Comparison of ENCODE assay signal across 12 mouse cellular contexts in the genomic region with DNA sequence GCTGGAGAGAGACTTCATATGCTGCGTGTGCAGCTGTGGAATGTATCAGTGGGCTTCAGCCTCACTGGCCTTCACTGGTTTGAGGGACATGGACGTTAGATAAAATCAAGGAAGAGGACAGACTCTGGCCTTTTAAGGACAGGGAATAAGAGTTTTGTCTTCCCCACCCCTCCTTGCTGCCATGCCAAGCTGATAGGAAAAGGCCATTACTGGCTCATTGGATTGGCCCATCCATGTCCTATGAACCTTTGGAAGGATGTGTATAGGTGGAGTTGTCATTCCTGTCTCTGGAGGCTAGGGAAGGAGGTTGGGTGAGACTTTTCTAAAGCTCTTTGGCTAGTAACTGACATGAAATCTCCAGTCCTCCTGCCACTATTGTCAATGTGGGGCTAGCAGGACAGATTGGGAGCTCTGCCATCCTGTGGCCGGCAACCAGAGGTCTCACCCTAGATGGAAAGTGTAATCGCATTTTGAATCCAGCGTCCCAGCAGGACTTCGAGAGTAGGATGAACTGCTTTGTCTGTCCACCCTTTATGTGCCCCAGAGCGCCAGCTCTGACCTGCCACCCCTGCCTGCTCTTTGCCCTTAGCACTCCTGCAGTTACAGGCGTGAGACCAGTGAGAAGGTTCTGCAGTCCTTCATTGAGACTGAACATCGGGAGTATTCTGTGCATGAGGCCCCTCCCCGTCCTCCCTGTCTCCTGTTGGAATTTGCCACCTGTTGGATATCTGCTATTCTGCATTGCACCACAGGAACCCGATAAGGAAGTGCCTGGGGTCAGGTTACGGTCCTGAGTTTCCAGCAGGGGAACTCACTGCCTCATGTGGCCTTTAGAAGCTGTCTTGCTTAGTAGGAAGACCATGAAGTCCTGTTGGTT.
DNase-seq lines count a peak whose midpoint lies in the region; ATAC-seq and TF ChIP-seq lines count a peak whose summit lies in the region.
"Had no signal": no experiment of that assay in that cellular context is flagged by ENCODE, and none has a peak within 500 bp of the region (broad histone marks: within the 10 kb centered on the region; RNA-seq: fewer than 3 reads in every experiment).

No protein-coding gene starts in this region.

- no peak overlapping the region for H3K4me3 ChIP-seq in heart, embryonic 14.5 days (ENCODE audit: control insufficient read depth in 1 of 2, insufficient read depth in 1 of 2, low read depth in 1 of 2, low read length in 2 of 2)
- no peak overlapping the region for H3K4me3 ChIP-seq in kidney, embryonic 16.5 days (ENCODE audit: low read length)
- H3K4me3 ChIP-seq in small intestine, adult 2 months (ENCODE audit: low read depth, low read length) = no peak overlapping the region

- H3K4me2 ChIP-seq in heart, embryonic 14.5 days (ENCODE audit: low read length) = no peak overlapping the region
- H3K4me2 ChIP-seq in kidney, embryonic 16.5 days (replicated peaks; ENCODE audit: low read depth, low read length) = no peak overlapping the region
- H3K4me2 ChIP-seq: lung, embryonic 14.5 days had no signal

- no peak overlapping the region for H3K9ac ChIP-seq in heart, embryonic 14.5 days (ENCODE audit: low read length)
- H3K9ac ChIP-seq in kidney, embryonic 16.5 days (replicated peaks; ENCODE audit: low read length) = no peak overlapping the region
- H3K9ac ChIP-seq: lung, embryonic 14.5 days had no signal

- H3K27ac ChIP-seq in heart, embryonic 14.5 days (replicated peaks in 1 of 2; ENCODE audit: control insufficient read depth in 1 of 2, insufficient read depth in 1 of 2, low read depth in 2 of 2, low read length in 2 of 2) = 0 out of 4 replicates have a peak overlapping the region, but pooled peaks of 1 of the 2 experiments have one; percentile 10
- peak overlapping the region; percentile 23; the same call in 1 of the 2 replicates for H3K27ac ChIP-seq in kidney, embryonic 16.5 days (ENCODE audit: low read length)
- H3K27ac ChIP-seq in small intestine, adult 2 months (ENCODE audit: insufficient read depth, low read depth, low read length) = peak overlapping the region; percentile 29; the same call in 1 of the 2 replicates

- DNase-seq in heart, adult 8-10 months (ENCODE audit: low spot score) = no peak
- DNase-seq in embryo, embryonic 10.5 days (ENCODE audit: low spot score) = peak; percentile 13
- no peak for DNase-seq in adrenal gland, postnatal 14 days
- DNase-seq in gastrocnemius, postnatal 36 days = no peak
- DNase-seq: layer of hippocampus, postnatal 36 days; right cerebral cortex, adult 18-20 months had no signal

- WGBS in heart, embryonic 14.5 days = 22% methylated on average over 12 of the region's 12 CpGs
- WGBS in kidney, embryonic 16.5 days = 53% methylated on average over 12 of the region's 12 CpGs
- 35% methylated on average over 12 of the region's 12 CpGs for WGBS in small intestine, adult 2 months

- TF ChIP-seq CTCF in small intestine, adult 2 months (IDR thresholded peaks at IDR 0.05; ENCODE audit: extremely low read depth, insufficient read length, insufficient replicate concordance, low read depth, low read length) = no peak

- peaks cover 13 to 36% of the 10 kb centered on the region in 2 experiments for H3K4me1 ChIP-seq in heart, embryonic 14.5 days (ENCODE audit: control insufficient read depth in 2 of 2, insufficient read depth in 2 of 2, low read length in 2 of 2)
- peaks cover 33% of the 10 kb centered on the region for H3K4me1 ChIP-seq in kidney, embryonic 16.5 days (ENCODE audit: insufficient read depth, low read length)
- peaks cover 19% of the 10 kb centered on the region; the same call in 1 of the 2 replicates for H3K4me1 ChIP-seq in small intestine, adult 2 months (ENCODE audit: control insufficient read depth, insufficient read depth, insufficient read length, low read length)

- ATAC-seq in heart, embryonic 14.5 days (ENCODE audit: insufficient number of reproducible peaks, insufficient read depth, low FRiP score, low read depth) = 0 out of 2 replicates have a peak, but pooled peaks have one; percentile 36
- peak; percentile 53; the same call in 1 of the 2 replicates for ATAC-seq in kidney, embryonic 16.5 days (ENCODE audit: low FRiP score, low TSS enrichment)
- ATAC-seq: hindbrain, embryonic 16.5 days had no signal

- intact Hi-C loops in gastrocnemius, postnatal 36 days (cut with DNase I) = no loop called here

- H3K27me3 ChIP-seq in heart, embryonic 14.5 days (ENCODE audit: control insufficient read depth, insufficient read depth, low read length) = no peaks in the 10 kb centered on the region
- H3K27me3 ChIP-seq in kidney, embryonic 16.5 days (ENCODE audit: insufficient read depth, low read length) = no peaks in the 10 kb centered on the region
- H3K27me3 ChIP-seq in small intestine, adult 2 months (ENCODE audit: control insufficient read depth, insufficient read depth, low read length) = no peaks in the 10 kb centered on the region
- H3K27me3 ChIP-seq: CH12.LX had no signal

- TF ChIP-seq POLR2A in small intestine, adult 2 months (IDR thresholded peaks at IDR 0.05; ENCODE audit: low read depth, low read length) = no peak

- no peaks in the 10 kb centered on the region for H3K9me3 ChIP-seq in heart, embryonic 14.5 days (ENCODE audit: control insufficient read depth, low read length)
- H3K9me3 ChIP-seq in kidney, embryonic 16.5 days (ENCODE audit: low read length) = no peaks in the 10 kb centered on the region

- peaks cover 65% of the 10 kb centered on the region for H3K36me3 ChIP-seq in heart, embryonic 14.5 days (ENCODE audit: control insufficient read depth, insufficient read depth, low read length)
- H3K36me3 ChIP-seq in kidney, embryonic 16.5 days (ENCODE audit: insufficient read depth, low read length) = peaks cover 30% of the 10 kb centered on the region
- H3K36me3 ChIP-seq in small intestine, adult 2 months (ENCODE audit: control insufficient read depth, insufficient read depth, low read length) = peaks cover 60% of the 10 kb centered on the region
